Mouse (Mus musculus) monocyte, adult 2 months (primary cell): Measurements from ENCODE around the gene Wrnip1.

Experiments used
- DNase-seq, 2 experiments: peaks; one replicate each; pipeline ENCODE4 v3.0.0; 2022; ENCODE audit warnings: low spot score in 2 of 2, low read depth in 1 of 2

Wrnip1 gene

GRCm38 (mm10) chr13:32806820-32807219 lies 5.0 kb downstream of the Wrnip1 start:
- DNase-seq, result no peak

DNA sequence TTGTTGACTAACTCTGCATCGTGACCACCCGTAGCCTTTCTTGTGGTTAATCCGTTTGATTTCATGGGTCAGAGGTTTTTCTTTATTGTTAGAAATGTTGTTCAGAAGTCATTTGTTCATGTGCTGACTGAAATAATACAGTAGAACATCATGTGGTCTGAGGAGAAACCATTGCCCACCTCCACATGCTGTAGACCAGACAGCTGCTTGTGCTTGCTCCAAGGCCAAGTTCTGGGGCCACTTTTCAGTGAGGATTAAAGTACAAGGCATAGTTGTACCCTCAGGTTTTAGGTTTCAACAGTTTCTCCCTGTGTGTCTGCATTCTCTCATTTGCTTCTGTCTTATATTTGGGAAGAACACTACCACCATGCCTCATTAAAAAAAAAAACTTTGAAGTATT lies 5.8 kb downstream of the Wrnip1 start:
- DNase-seq, result no peak

DNA sequence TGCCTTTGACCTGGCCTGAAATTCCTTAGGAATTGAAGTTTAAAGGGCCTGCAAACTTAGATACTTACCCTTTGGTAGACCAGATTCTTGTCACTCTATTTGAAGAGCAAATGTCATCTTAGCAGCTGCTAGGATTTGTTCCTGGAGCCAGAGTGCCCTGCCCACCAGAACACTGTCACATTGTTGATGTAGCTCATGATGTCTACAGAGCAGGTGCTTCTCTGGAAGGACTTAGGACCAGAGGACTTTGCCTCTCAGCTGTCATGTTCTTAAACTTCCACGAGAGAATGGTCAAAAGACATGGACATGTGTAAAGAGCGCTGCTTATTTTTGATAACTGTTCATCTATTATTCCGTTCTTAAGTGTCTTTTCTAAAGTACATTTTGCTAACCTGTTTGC lies 17.4 kb downstream of the Wrnip1 start:
- no peak for DNase-seq

DNA sequence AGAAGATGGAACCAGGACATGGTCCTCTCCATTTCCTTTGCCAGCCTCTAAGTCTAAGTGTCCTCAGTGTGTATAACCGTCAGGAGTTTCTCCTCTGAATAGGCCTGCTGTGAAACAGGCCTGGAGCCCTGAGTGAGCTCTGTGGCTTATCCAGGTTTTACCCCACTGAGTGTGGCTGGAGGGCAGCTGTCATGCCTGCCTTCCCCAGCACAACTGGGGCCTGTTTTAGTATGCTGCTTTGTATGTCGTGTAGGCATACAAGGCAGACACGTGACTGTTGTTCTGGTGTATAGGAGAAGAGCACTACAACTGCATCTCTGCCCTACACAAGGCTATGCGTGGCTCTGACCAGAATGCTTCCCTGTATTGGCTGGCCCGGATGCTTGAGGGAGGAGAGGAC lies 18.1 kb downstream of the Wrnip1 start:
- DNase-seq, result no peak

GRCm38 (mm10) chr13:32821671-32822070 lies 19.8 kb downstream of the Wrnip1 start:
- no peak for DNase-seq

- DNase-seq, result no peak
These were observed 21.3 kb downstream of the Wrnip1 start for GRCm38 (mm10) chr13:32823126-32823525.

DNA sequence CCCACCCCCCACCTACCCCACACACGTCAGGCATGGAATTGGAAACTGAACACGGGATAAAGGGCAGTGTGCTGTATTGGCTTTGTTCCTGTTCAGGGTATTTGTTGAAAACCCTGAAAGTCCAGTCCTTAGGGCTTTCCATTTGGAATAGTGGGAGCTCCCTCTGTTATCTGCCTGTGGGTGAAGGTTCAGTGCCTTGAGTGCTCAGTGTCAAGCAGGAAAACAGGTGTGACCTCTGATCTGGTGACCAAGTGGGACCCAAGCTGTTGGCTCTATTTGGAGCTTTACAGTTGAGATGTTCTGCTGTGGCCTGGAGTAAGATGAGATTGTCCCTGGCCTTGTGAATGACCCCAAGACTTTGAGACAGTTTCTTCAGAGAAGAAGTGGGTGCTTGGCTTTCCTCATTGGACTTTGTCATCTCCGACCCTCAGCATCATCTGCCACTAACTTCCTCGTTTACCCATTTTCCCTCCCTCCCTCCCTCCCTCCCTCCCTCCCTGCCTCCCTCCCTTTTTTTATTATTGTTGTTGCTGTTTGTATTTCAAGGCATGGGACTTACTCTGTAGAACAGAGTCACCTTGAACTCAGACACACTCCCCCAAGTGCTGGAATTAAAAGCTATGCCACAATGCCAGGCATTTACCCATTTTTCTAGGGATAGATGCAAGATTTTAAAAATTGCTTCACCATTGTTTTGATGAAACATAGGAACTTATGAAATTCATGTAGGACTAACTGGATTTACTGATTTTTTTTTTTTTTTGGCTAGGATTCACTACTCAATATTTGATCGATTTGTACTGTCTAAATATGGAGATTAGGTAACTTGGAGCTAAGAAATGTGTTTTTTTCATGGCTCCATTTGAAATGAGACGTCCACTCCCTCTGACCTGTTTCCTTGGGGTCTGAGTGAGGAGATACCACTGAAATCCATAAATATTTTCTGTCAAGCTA lies 22.8 kb downstream of the Wrnip1 start:
- DNase-seq, result no peak

- DNase-seq, result no peak
These were observed 23.7 kb downstream of the Wrnip1 start for GRCm38 (mm10) chr13:32825546-32825945.

DNA sequence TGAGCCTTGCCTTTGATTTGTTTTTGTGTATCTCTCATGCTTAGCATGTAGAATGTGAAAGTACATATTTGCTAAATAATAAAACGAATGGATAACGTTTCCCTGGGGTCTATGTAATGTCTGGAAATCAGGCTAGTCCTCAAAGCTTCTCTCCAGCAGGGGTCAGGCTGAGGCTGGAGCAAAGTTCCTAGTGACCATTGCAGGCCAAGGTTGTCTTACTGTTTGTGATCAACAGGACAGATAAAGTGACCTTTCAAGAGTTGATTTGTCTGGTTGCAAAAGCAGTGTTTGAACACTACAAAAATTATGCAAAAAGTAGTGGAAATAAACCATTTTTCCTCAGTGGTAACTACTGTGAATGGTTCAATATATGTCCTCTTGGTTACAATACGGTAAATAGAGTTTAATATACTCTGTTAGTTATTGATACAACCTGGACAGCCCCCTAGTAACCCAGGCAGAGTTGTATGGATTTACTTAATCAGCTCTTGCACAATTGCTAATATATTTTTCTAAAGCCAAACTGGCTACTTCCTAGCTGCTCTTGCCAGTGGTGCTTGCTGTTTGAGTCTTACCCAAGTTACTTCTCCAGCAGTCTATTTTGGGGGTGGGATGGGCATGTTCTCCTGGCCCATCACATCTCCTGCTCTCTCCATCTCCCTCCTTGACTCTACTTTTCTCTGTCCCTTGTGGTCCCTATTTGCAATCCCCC lies 25.4 kb downstream of the Wrnip1 start:
- no peak for DNase-seq

GRCm38 (mm10) chr13:32827951-32828350 lies 26.1 kb downstream of the Wrnip1 start:
- peak; percentile 22 to 37 for DNase-seq

GRCm38 (mm10) chr13:32828886-32829285 lies 27.0 kb downstream of the Wrnip1 start:
- no peak for DNase-seq

GRCm38 (mm10) chr13:32831505-32832273 lies 29.9 kb downstream of the Wrnip1 start:
- no peak for DNase-seq

DNA sequence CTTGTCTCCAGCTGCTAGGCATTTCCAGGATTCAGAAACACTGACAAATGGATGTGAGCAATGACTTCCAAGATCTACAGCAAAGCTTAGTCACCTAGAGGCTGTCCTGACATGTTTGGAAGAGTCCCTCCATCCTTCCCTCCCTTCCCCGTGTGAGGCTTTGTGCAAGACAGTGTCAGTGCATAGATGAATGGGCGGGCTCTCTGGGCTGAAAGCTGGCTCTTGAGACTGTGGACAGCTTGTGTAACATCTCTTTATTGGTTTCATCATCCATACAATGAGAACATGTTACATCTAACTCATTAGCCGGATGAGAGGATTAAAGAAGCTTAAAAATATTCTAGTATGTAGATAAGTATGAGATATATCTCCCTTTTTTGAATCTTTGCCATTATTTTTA lies 30.9 kb downstream of the Wrnip1 start:
- no peak for DNase-seq

GRCm38 (mm10) chr13:32833237-32833636 lies 31.4 kb downstream of the Wrnip1 start:
- DNase-seq, result no peak

GRCm38 (mm10) chr13:32834513-32834912 lies 32.7 kb downstream of the Wrnip1 start:
- DNase-seq, result no peak

DNA sequence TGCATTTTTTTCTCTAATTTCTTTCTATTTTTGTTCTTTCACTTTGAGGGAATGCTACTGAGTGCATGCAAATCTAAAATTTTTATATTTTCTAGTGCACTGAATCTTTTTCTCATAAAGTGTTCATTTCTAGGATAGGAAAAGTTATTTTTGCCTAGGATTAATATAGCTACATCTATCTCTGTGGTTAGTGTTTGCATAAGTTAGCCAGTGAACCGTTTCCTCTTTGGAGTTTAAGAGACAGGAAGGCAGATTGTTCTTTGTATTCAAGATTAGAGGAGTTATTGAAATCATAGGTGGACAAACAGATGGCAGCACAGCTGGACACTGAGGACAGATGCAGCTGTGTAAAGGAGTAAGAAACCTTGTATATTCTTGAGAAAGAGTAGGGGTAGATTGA lies 37.5 kb downstream of the Wrnip1 start:
- no peak for DNase-seq

GRCm38 (mm10) chr13:32841349-32841748 lies 39.5 kb downstream of the Wrnip1 start:
- DNase-seq, result no peak

DNA sequence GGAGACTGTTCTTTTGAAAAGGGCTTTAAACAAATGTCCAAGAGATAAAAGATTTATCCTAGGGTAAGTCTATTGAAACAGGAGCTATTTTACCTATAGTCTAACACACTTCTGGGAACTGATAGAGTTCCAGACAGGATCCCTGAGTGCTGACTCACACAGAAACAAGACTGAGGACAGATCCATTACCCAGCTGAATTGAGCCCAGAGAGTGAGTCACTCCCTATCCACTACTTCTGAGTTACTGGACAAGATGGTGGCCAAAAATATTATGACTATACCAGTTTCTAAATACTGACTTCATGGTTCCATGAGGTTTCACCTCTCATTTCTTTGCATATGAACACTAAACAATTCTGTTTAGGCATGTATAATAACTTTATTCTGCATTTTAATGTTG lies 44.4 kb downstream of the Wrnip1 start:
- DNase-seq, result no peak

GRCm38 (mm10) chr13:32849092-32849491 lies 47.3 kb downstream of the Wrnip1 start:
- DNase-seq, result no peak

GRCm38 (mm10) chr13:32849531-32850123 lies 47.8 kb downstream of the Wrnip1 start:
- DNase-seq, result no peak

DNA sequence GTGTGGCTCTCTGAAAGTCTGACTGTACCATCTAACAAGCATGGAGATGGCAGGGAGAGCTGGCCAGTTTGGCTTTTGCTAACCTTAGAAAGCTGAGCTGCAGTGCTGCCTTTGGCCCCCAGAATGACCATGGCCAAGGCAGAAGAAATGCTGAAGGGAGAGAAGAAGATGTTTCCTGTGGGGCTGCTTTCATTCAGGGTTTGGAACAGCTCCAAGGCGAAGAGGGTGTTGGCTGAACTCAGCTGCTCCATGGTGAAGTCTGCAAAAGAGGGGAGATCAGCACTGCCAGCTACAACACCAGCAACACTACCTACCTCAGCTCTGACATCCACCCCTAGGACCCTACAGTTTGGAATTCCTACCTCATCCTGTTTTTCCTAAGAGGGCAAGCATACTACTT lies 48.3 kb downstream of the Wrnip1 start:
- DNase-seq, result no peak
